Mouse (Mus musculus) heart, postnatal 0 days (tissue): ENCODE data around the gene Foxa1.

ENCODE experiments used
- CTCF ChIP-seq: IDR thresholded peaks from 2 replicates; pipeline ENCODE4 v1.5.1; 2016; ENCODE audit warnings: antibody characterized with exemption, control low read depth, low read depth
- EP300 ChIP-seq: IDR thresholded peaks from 2 replicates; pipeline ENCODE4 v1.6.1; 2016; ENCODE audit warnings: antibody characterized with exemption, low read depth

GRCm38 (mm10) chr12:57543627-57543991, 3.1 kb downstream of the Foxa1 start:
- TF ChIP-seq CTCF (no peak), EP300 (no peak)
